Mouse (Mus musculus): Measurements from ENCODE around the gene Tmem235. TPM values are rescaled to one million over a fixed set of nuclear protein-coding genes. Genes with fewer than 3 reads are reported as not detected.

Tmem235 gene
- polyA plus RNA-seq, 1 experiment from 2014 or later: not detected

DNA sequence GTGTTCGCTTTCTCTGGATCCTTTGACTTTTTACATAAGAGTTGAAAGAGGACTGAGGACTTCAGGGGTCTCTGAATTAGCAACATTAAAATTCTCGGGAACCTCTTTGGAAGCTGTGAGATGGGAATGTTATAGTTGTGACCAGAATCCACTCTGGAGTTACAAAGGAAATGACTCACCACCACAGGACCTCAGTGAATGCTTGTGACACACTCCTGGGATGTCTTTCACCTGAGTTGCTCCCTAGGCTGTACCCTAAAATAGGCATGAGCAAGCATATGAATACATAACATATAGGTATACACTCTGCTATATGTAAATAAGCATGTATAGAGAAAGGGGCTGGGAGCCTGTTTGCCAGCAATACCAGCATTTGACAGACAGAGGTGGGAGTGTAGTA, 17.1 kb upstream of the Tmem235 start:
- ATAC-seq: no peak
- 92% methylated on average over 2 of the region's 2 CpGs for WGBS
- H3K4me1 ChIP-seq (replicated peaks; ENCODE audit: control insufficient read depth, insufficient read depth, low read length): peaks cover 11% of the 10 kb centered on the region

DNA sequence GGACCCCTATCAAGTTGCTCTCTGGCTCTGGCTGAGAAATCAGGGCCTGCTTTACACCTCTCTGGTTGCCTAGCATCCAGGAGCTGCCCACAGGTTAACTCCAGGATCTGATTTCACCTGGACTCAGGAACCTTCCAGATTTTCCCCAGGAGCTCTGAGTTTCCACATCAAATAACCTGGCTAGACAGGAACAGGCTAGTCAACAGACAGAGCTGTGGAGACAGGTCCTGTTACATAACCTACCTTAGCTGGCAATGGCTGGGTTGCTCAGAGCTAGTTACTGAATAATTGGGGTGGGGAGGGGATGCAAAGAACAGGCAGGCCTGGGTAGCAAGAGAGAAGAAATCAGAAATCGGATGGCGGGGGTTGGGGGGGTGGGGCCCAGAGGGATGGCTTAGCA, 15.6 kb upstream of the Tmem235 start:
- Histone ChIP-seq H3K27ac (ENCODE audit: low read length) (no peak overlapping the region), H3K4me1 (replicated peaks; ENCODE audit: control insufficient read depth, insufficient read depth, low read length) (peaks cover 16% of the 10 kb centered on the region), H3K27me3 (replicated peaks; ENCODE audit: control insufficient read depth, insufficient read depth, low read length) (no peaks in the 10 kb centered on the region), H3K9ac (replicated peaks; ENCODE audit: low read depth, low read length) (no peak overlapping the region), H3K4me3 (replicated peaks; ENCODE audit: low read length) (no peak overlapping the region), H3K36me3 (ENCODE audit: control insufficient read depth, insufficient read depth) (no peaks in the 10 kb centered on the region), H3K9me3 (ENCODE audit: control insufficient read depth, low read length) (no peaks in the 10 kb centered on the region), H3K4me2 (ENCODE audit: low read length) (no peak overlapping the region)
- ATAC-seq: no peak
- 87% methylated on average over 2 of the region's 2 CpGs for WGBS

More for the DNA sequence above, 17.1 kb upstream of the Tmem235 start:
- Histone ChIP-seq H3K4me3 (replicated peaks; ENCODE audit: low read length) (no peak overlapping the region), H3K27ac (ENCODE audit: low read length) (no peak overlapping the region), H3K9me3 (ENCODE audit: control insufficient read depth, low read length) (no peaks in the 10 kb centered on the region), H3K36me3 (ENCODE audit: control insufficient read depth, insufficient read depth) (no peaks in the 10 kb centered on the region), H3K4me2 (ENCODE audit: low read length) (no peak overlapping the region), H3K9ac (replicated peaks; ENCODE audit: low read depth, low read length) (no peak overlapping the region), H3K27me3 (replicated peaks; ENCODE audit: control insufficient read depth, insufficient read depth, low read length) (no peaks in the 10 kb centered on the region)

DNA sequence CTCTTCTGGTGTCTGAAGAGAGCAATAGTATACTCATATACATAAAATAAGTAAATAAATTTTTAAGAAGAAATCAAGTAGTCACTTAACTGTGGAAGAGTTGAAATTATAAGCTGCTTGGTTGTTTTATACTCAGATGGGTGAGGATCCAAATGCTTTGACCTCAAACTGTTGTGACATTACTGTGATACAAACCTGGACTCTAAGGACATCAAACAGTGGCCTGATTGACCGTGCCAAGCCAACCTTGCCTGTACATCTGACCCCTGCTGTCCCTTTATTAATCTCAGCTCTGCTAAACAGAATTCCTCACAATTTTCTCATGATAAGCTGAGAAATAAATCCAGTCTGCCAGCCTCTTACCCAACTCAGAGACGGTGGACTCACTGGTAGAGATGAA, 14.9 kb upstream of the Tmem235 start:
- Histone ChIP-seq H3K9me3 (ENCODE audit: control insufficient read depth, low read length) (no peaks in the 10 kb centered on the region), H3K36me3 (ENCODE audit: control insufficient read depth, insufficient read depth) (no peaks in the 10 kb centered on the region), H3K27ac (ENCODE audit: low read length) (no peak overlapping the region), H3K27me3 (replicated peaks; ENCODE audit: control insufficient read depth, insufficient read depth, low read length) (no peaks in the 10 kb centered on the region), H3K4me2 (ENCODE audit: low read length) (no peak overlapping the region), H3K4me3 (replicated peaks; ENCODE audit: low read length) (no peak overlapping the region), H3K9ac (replicated peaks; ENCODE audit: low read depth, low read length) (no peak overlapping the region), H3K4me1 (replicated peaks; ENCODE audit: control insufficient read depth, insufficient read depth, low read length) (peaks cover 22% of the 10 kb centered on the region)
- WGBS: 82% methylated on average over 2 of the region's 2 CpGs
- ATAC-seq: no peak

DNA sequence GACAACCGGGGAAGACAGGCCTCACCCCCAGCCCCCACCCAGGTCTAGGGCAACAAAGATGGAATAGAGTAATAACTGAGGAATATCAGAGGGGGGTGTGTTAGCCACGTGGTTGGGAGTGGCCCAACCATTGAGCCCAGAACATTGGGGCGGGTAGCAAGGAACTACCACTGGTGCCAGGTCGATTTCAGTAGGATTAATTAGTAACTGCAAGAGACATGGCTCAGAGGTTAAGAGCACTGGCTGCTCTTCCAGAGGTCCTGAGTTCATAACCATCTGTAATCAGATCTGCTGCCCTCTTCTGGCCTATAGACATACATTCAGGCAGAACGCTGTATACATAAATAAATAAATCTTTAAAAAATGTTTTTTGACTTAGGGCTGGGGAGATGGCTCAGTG, 13.9 kb upstream of the Tmem235 start:
- Histone ChIP-seq H3K4me3 (replicated peaks; ENCODE audit: low read length) (no peak overlapping the region), H3K27ac (ENCODE audit: low read length) (no peak overlapping the region), H3K36me3 (ENCODE audit: control insufficient read depth, insufficient read depth) (no peaks in the 10 kb centered on the region), H3K27me3 (replicated peaks; ENCODE audit: control insufficient read depth, insufficient read depth, low read length) (no peaks in the 10 kb centered on the region), H3K4me1 (replicated peaks; ENCODE audit: control insufficient read depth, insufficient read depth, low read length) (peaks cover 22% of the 10 kb centered on the region), H3K4me2 (ENCODE audit: low read length) (no peak overlapping the region), H3K9me3 (ENCODE audit: control insufficient read depth, low read length) (no peaks in the 10 kb centered on the region), H3K9ac (replicated peaks; ENCODE audit: low read depth, low read length) (no peak overlapping the region)
- no peak for ATAC-seq
- 55% methylated on average over 5 of the region's 5 CpGs for WGBS

DNA sequence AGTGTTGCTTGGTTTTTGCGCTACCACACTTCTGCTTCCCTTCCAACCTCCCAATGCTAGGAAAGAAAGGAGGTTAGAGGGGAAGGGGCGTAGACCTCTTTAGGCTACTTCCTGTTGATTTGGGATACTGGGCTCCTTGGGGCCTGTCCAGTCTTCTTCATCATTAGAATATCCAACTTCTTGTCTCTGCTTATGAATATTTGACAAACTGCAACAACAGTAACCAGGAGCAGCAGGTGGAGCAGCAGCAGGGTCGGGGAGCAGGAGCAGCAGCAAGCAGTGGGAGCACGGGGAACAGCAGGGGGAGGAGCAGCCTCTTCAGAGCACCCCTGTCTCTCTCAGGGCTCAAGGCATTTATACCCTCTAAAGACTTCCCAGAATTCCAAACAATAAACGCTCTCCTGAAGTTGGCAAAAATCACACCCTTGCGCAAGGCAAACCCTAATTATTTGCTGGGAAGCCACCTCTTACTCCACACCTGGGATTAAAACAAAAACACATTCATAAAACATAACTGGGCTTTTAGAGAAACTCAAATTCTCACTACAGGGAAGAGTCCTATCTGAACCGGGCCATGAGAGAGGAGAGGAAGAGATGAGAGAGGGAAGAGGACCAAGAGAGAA, 12.8 kb upstream of the Tmem235 start:
- WGBS: 77% methylated on average over 7 of the region's 7 CpGs
- no peak for ATAC-seq
- peak overlapping the region; percentile 80; the same call in 1 of the 2 replicates for H3K4me3 ChIP-seq (replicated peaks; ENCODE audit: low read length)

DNA sequence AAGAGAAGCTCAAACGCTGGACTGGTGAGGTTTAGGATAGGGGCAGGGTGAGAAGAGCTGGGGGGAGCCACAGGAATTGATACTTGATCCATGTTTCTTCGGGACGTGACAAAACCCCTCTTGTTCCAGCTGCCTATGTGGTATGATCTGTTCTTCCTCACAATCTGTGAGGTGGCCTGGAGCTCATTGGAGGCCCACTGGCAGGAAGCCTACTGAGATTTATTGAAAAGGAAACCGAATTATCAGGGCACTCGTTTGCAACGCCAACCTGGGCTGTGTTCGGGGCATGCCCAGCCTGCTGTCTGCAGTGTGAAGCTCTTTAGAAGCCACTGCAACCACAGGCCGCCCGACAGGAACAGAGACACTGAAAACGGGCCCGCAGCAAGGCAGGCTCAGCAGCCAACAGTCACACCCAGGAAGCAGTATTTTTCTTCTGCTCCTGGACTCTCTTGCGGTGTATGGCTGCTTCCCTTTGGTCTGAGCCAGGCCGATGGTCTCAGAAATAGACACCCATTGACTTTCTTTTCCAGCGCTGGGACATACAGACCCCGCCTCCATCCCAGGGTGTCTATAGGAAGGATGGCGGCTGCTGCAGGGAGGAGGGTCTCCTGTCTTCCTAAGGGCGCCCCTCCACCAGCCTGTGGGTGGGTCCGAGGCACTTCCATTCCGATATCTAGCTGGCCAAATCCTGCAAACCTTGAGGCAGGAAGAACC, 12.1 kb upstream of the Tmem235 start:
- H3K4me1 ChIP-seq (replicated peaks; ENCODE audit: control insufficient read depth, insufficient read depth, low read length): peaks cover 22% of the 10 kb centered on the region
- peak overlapping the region; percentile 99 for H3K27ac ChIP-seq (ENCODE audit: low read length)
- H3K9ac ChIP-seq (replicated peaks; ENCODE audit: low read depth, low read length): peak overlapping the region; percentile 96
- peak; percentile 90 for ATAC-seq
- peak overlapping the region; percentile 79 for H3K4me2 ChIP-seq (ENCODE audit: low read length)
- H3K9me3 ChIP-seq (ENCODE audit: control insufficient read depth, low read length): no peaks in the 10 kb centered on the region
- H3K4me3 ChIP-seq (replicated peaks; ENCODE audit: low read length): peak overlapping the region; percentile 80
- H3K27me3 ChIP-seq (replicated peaks; ENCODE audit: control insufficient read depth, insufficient read depth, low read length): no peaks in the 10 kb centered on the region
- no peaks in the 10 kb centered on the region for H3K36me3 ChIP-seq (ENCODE audit: control insufficient read depth, insufficient read depth)
- 8% methylated on average over 19 of the region's 19 CpGs for WGBS

More for the DNA sequence above, 12.8 kb upstream of the Tmem235 start:
- H3K9ac ChIP-seq (replicated peaks; ENCODE audit: low read depth, low read length): peak overlapping the region; percentile 96
- no peaks in the 10 kb centered on the region for H3K36me3 ChIP-seq (ENCODE audit: control insufficient read depth, insufficient read depth)
- peaks cover 22% of the 10 kb centered on the region for H3K4me1 ChIP-seq (replicated peaks; ENCODE audit: control insufficient read depth, insufficient read depth, low read length)
- no peaks in the 10 kb centered on the region for H3K9me3 ChIP-seq (ENCODE audit: control insufficient read depth, low read length)
- H3K27ac ChIP-seq (ENCODE audit: low read length): peak overlapping the region; percentile 99
- no peaks in the 10 kb centered on the region for H3K27me3 ChIP-seq (replicated peaks; ENCODE audit: control insufficient read depth, insufficient read depth, low read length)
- H3K4me2 ChIP-seq (ENCODE audit: low read length): peak overlapping the region; percentile 79

DNA sequence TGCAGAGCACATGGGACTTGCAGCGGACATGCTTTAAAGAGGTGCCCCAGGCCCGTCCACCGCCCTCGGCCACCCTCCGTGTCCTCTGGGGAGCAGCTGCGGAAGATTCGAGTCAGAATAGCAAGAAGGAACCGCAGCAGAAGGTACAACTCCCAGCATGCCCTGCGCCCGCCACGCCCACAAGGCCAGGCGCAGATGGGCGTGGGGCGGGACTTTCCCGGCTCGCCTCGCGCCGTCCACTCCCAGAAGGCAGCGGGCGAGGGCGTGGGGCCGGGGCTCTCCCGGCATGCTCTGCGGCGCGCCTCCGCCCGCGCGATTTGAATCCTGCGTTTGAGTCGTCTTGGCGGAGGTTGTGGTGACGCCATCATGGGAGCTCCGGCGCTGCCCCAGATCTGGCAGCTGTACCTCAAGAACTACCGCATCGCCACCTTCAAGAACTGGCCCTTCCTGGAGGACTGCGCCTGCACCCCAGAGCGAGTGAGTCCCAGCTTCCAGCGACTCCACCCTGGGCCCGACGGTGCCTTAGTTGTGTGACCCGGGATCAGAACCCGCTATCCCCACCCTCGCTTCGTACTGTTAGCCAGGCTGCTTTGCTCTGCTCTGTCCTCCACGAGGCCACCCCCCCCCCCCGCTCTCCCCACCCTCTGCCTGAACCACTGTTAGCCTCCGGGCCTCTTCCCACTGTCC, 11.4 kb upstream of the Tmem235 start, which contains the start of gene Birc5:
Gene Birc5 (plus strand): TSS at position 267 of the 687 bp plus-strand sequence.
- ATAC-seq: peak; percentile 95
- no peaks in the 10 kb centered on the region for H3K9me3 ChIP-seq (ENCODE audit: control insufficient read depth, low read length)
- peak within 1 kb of the TSS; percentile 80 for H3K4me3 ChIP-seq (replicated peaks; ENCODE audit: low read length)
- peak within 1 kb of the TSS; percentile 96 for H3K9ac ChIP-seq (replicated peaks; ENCODE audit: low read depth, low read length)
- peak within 1 kb of the TSS; percentile 99 for H3K27ac ChIP-seq (ENCODE audit: low read length)
- H3K4me1 ChIP-seq (replicated peaks; ENCODE audit: control insufficient read depth, insufficient read depth, low read length): peaks cover 22% of the 10 kb centered on the region
- peak within 1 kb of the TSS; percentile 79 for H3K4me2 ChIP-seq (ENCODE audit: low read length)
- WGBS: 0% methylated on average over 49 of the region's 51 CpGs
- no peaks in the 10 kb centered on the region for H3K27me3 ChIP-seq (replicated peaks; ENCODE audit: control insufficient read depth, insufficient read depth, low read length)
- no peaks in the 10 kb centered on the region for H3K36me3 ChIP-seq (ENCODE audit: control insufficient read depth, insufficient read depth)

DNA sequence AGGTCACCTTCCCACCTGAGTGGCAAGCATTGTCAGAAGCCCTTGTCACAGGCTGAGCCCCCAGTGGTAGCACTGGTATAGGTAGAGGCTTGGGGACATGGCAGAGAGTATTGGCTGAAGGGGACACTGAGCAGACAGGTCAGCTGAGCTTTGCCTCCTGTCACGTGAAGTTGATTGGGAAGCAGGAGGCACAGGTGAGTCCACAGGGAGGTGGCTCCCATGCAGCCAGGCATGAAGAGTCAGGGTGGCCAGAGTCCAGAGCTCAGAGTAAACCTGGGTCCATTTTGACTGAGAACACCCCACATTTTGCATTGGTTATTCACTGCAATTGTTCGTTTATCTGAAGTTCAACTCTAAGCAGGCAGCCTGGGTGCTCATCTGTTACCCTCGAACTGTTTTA, 7.7 kb upstream of the Tmem235 start:
- Histone ChIP-seq H3K36me3 (ENCODE audit: control insufficient read depth, insufficient read depth) (no peaks in the 10 kb centered on the region), H3K9me3 (ENCODE audit: control insufficient read depth, low read length) (no peaks in the 10 kb centered on the region), H3K4me3 (replicated peaks; ENCODE audit: low read length) (no peak overlapping the region), H3K4me2 (ENCODE audit: low read length) (no peak overlapping the region), H3K9ac (replicated peaks; ENCODE audit: low read depth, low read length) (no peak overlapping the region), H3K27me3 (replicated peaks; ENCODE audit: control insufficient read depth, insufficient read depth, low read length) (no peaks in the 10 kb centered on the region), H3K27ac (ENCODE audit: low read length) (no peak overlapping the region), H3K4me1 (replicated peaks; ENCODE audit: control insufficient read depth, insufficient read depth, low read length) (peaks cover 21% of the 10 kb centered on the region)
- no peak for ATAC-seq
- WGBS: 95% methylated on average over 3 of the region's 3 CpGs

DNA sequence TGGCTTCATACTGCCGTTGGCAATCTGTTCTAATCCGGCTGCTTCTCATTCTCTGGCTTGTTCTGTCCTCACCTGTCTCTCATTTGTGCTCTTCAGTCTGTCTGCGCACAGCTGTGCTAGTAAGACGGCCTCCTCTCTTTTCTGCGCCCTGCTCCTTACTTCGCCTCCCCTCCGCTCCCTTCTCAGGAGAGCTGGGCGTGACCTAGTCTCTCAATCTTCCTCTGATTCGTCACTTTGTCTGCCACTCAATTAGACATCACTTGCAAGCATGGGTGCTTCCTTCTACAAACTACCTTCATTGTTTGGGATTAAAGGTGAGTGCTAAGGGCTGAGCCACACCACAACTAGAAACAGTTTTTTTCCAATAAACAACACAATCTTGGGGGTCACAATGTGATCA, 6.3 kb upstream of the Tmem235 start:
- peaks cover 14% of the 10 kb centered on the region for H3K4me1 ChIP-seq (replicated peaks; ENCODE audit: control insufficient read depth, insufficient read depth, low read length)
- no peak for ATAC-seq
- no peaks in the 10 kb centered on the region for H3K36me3 ChIP-seq (ENCODE audit: control insufficient read depth, insufficient read depth)
- no peak overlapping the region for H3K27ac ChIP-seq (ENCODE audit: low read length)
- H3K27me3 ChIP-seq (replicated peaks; ENCODE audit: control insufficient read depth, insufficient read depth, low read length): no peaks in the 10 kb centered on the region
- WGBS: 90% methylated on average over 9 of the region's 9 CpGs
- no peaks in the 10 kb centered on the region for H3K9me3 ChIP-seq (ENCODE audit: control insufficient read depth, low read length)
- no peak overlapping the region for H3K4me2 ChIP-seq (ENCODE audit: low read length)
- no peak overlapping the region for H3K9ac ChIP-seq (replicated peaks; ENCODE audit: low read depth, low read length)
- no peak overlapping the region for H3K4me3 ChIP-seq (replicated peaks; ENCODE audit: low read length)

Measured in forebrain, embryonic 16.5 days (tissue).